Mouse (Mus musculus) cortical plate, adult 2 months (tissue): ENCODE data around the gene Fcgbp. TPM values are rescaled to one million over a fixed set of nuclear protein-coding genes. Genes with fewer than 3 reads are reported as not detected.
A peak's percentile ranks its signal among the peaks of the same experiment; 100 is the strongest.

Source experiments
- H3K27ac ChIP-seq: fragments of 200-500 bp; 2 replicates; pipeline ENCODE4 v1.5.1; 2012; ENCODE audit warnings: low read length, control low read depth, inconsistent platforms; ENCODE audit not compliant: insufficient read depth
- H3K4me1 ChIP-seq: fragments of 200-500 bp; 2 replicates; pipeline ENCODE4 v1.6.1; 2011; ENCODE audit warnings: low read length; ENCODE audit not compliant: control insufficient read depth, insufficient read depth
- H3K4me3 ChIP-seq: fragments of 200-500 bp; 2 replicates; pipeline ENCODE4 v1.5.1; 2011; ENCODE audit warnings: mild to moderate bottlenecking, low read length, control low read depth; ENCODE audit not compliant: insufficient read depth
- CTCF ChIP-seq: fragments of 200-500 bp; IDR thresholded peaks from 2 replicates; pipeline ENCODE4 v1.5.1; 2011; ENCODE audit warnings: mild to moderate bottlenecking, control low read depth, low read length; ENCODE audit not compliant: insufficient read depth; ENCODE audit errors: extremely low read depth
- POLR2A ChIP-seq: fragments of 200-500 bp; IDR thresholded peaks from 2 replicates; pipeline ENCODE4 v1.6.1; 2011; ENCODE audit warnings: mild to moderate bottlenecking, low read length, control low read depth; ENCODE audit not compliant: insufficient read depth; ENCODE audit errors: extremely low read depth
- polyA plus RNA-seq: library from polyadenylated mRNA; depleted of rRNA; stranded (reverse); fragments of >200 nt; gene quantifications from 2 replicates; pipeline ENCODE4 v1.2.3, GENCODE M21; 2012; rRNA removed

Gene Fcgbp
- polyA plus RNA-seq, 1 experiment, result 0.21 TPM

GRCm38 (mm10) chr7:28169489-28170422 lies 98.7 kb downstream of the Fcgbp start, which contains the start of gene Fbl:
TSS of gene Fbl (plus strand) at chr7:28169710.
- peaks cover 4% of the 10 kb centered on the region; the same call in 1 of the 2 replicates for H3K4me1 ChIP-seq
- TF ChIP-seq POLR2A, result peak; percentile 74
- no peak for TF ChIP-seq CTCF
- H3K4me3 ChIP-seq, result peak within 1 kb of the TSS; percentile 61
- H3K27ac ChIP-seq, result no peak within 1 kb of the TSS

Other genes starting within 250 kb of the Fcgbp start
- gene Zfp59, start 232.6 kb upstream of the Fcgbp start, polyA plus RNA-seq, result 3.4 and 3.9 TPM in 2 replicates
- 0.71 and 1.0 TPM in 2 replicates for gene Zfp607a, start 213.7 kb upstream of the Fcgbp start, polyA plus RNA-seq
- 5.6 and 6.0 TPM in 2 replicates for gene Zfp974, start 141.8 kb upstream of the Fcgbp start, polyA plus RNA-seq
- 9.0 and 9.5 TPM in 2 replicates for gene Zfp780b, start 92.1 kb upstream of the Fcgbp start, polyA plus RNA-seq
- gene Zfp850, start 57.1 kb upstream of the Fcgbp start, polyA plus RNA-seq, result 1.7 and 2.4 TPM in 2 replicates
- gene Psmc4, start 21.1 kb upstream of the Fcgbp start, polyA plus RNA-seq, result 178 and 181 TPM in 2 replicates
- gene 9530053A07Rik, start 58.2 kb downstream of the Fcgbp start, polyA plus RNA-seq, result 0.06 TPM in 1 of 2 replicates, not detected in the other
- gene Fbl, start 98.5 kb downstream of the Fcgbp start, polyA plus RNA-seq, result 78.3 and 82.6 TPM in 2 replicates
- gene Dyrk1b, start 108.2 kb downstream of the Fcgbp start, polyA plus RNA-seq, result 30.7 and 31.1 TPM in 2 replicates
- 49.2 and 52.2 TPM in 2 replicates for gene Eid2, start 196.6 kb downstream of the Fcgbp start, polyA plus RNA-seq
- 26.4 and 27.0 TPM in 2 replicates for gene Eid2b, start 206.5 kb downstream of the Fcgbp start, polyA plus RNA-seq
- 0.92 and 1.0 TPM in 2 replicates for gene Selenov, start 219.9 kb downstream of the Fcgbp start, polyA plus RNA-seq
- gene Dll3, start 231.0 kb downstream of the Fcgbp start, polyA plus RNA-seq, result 2.2 TPM in 2 replicates
- 56.9 and 58.6 TPM in 2 replicates for gene Timm50, start 240.8 kb downstream of the Fcgbp start, polyA plus RNA-seq